Mouse (Mus musculus) midbrain, embryonic 16.5 days (tissue): ENCODE data around the gene Adgrg1. TPM values are rescaled to one million over a fixed set of nuclear protein-coding genes. Genes with fewer than 3 reads are reported as not detected.

Experiments
- ATAC-seq: fragments of 200-750 bp; cut with Nextera tagmentation; 2 replicates; pipeline ENCODE4 v1.8.0; 2017; ENCODE audit warnings: moderate TSS enrichment
- H3K27ac ChIP-seq: fragments of 300-500 bp; sonication (generic); 2 replicates; pipeline ENCODE4 v1.5.1; 2014; ENCODE audit warnings: mild to moderate bottlenecking, low read length, mixed read lengths
- H3K27me3 ChIP-seq: fragments of 300-500 bp; sonication (generic); 2 replicates; pipeline ENCODE4 v1.6.1; 2014; ENCODE audit warnings: low read depth, low read length, mixed read lengths; ENCODE audit not compliant: control insufficient read depth, insufficient read depth
- H3K36me3 ChIP-seq: fragments of 300-500 bp; sonication (generic); 2 replicates; pipeline ENCODE4 v1.6.1; 2014; ENCODE audit warnings: mild to moderate bottlenecking, low read length, moderate library complexity, mixed read lengths; ENCODE audit not compliant: control insufficient read depth, insufficient read depth
- H3K4me1 ChIP-seq: fragments of 300-500 bp; sonication (generic); 2 replicates; pipeline ENCODE4 v1.6.1; 2014; ENCODE audit warnings: mild to moderate bottlenecking, low read length, mixed read lengths; ENCODE audit not compliant: control insufficient read depth, insufficient read depth
- H3K4me2 ChIP-seq: fragments of 300-500 bp; sonication (generic); 2 replicates; pipeline ENCODE4 v1.6.1; 2014; ENCODE audit warnings: mild to moderate bottlenecking, low read length, mixed read lengths
- H3K4me3 ChIP-seq: fragments of 300-500 bp; sonication (generic); 2 replicates; pipeline ENCODE4 v1.5.1; 2014; ENCODE audit warnings: low read depth, mild to moderate bottlenecking, low read length, moderate library complexity, mixed read lengths
- H3K9ac ChIP-seq: fragments of 300-500 bp; sonication (generic); 2 replicates; pipeline ENCODE4 v1.6.1; 2014; ENCODE audit warnings: low read depth, low read length, mixed read lengths
- H3K9me3 ChIP-seq: fragments of 300-500 bp; sonication (generic); replicated peaks from 2 replicates; pipeline ENCODE4 v1.6.1; 2014; ENCODE audit warnings: mild to moderate bottlenecking, low read length, mixed read lengths; ENCODE audit not compliant: control insufficient read depth, poor library complexity, severe bottlenecking
- WGBS: fragments of 180-500 bp; shearing (Covaris S2); extraction: QIAGEN DNeasy Blood & Tissue Kit; methylation state at CpG from one replicate; pipeline ENCODE4 v1.1.7; 2014; 5-methylcytosine and 5-hydroxymethylcytosine counted together
- polyA plus RNA-seq: library from polyadenylated mRNA; unstranded; fragments of >200 nt; fragmentation: Nextera tagmentation; extraction: Ambion mirVana; gene quantifications from 2 replicates; pipeline ENCODE4 v1.2.1, GENCODE M21; 2015

The Adgrg1 gene
- polyA plus RNA-seq, 1 experiment from 2014 or later, result 153 TPM

- H3K9me3 ChIP-seq, result no peaks in the 10 kb centered on the region
- H3K27me3 ChIP-seq, result no peaks in the 10 kb centered on the region
- H3K27ac ChIP-seq, result no peak overlapping the region
- H3K36me3 ChIP-seq, result no peaks in the 10 kb centered on the region
- no peak overlapping the region for H3K9ac ChIP-seq
- no peak overlapping the region for H3K4me3 ChIP-seq
- 74% methylated on average over 5 of the region's 5 CpGs for WGBS
- H3K4me2 ChIP-seq, result no peak overlapping the region
- ATAC-seq, result 0 out of 2 replicates have a peak, but pooled peaks have one; percentile 15
- H3K4me1 ChIP-seq, result no peaks in the 10 kb centered on the region; the same call in 1 of the 2 replicates
These were observed 24.1 kb upstream of the Adgrg1 start for GRCm38 (mm10) chr8:94950458-94950857.

- whole genome bisulfite sequencing, result 76% methylated on average over 5 of the region's 5 CpGs
- Histone ChIP-seq H3K9ac (no peak overlapping the region), H3K4me3 (no peak overlapping the region), H3K4me1 (no peaks in the 10 kb centered on the region), H3K27ac (no peak overlapping the region), H3K4me2 (no peak overlapping the region), H3K9me3 (no peaks in the 10 kb centered on the region), H3K27me3 (no peaks in the 10 kb centered on the region), H3K36me3 (no peaks in the 10 kb centered on the region)
- no peak for ATAC-seq
These were observed 22.5 kb upstream of the Adgrg1 start for GRCm38 (mm10) chr8:94952086-94952485.

GRCm38 (mm10) chr8:94953624-94954367 is 20.8 kb upstream of the Adgrg1 start:
- no peak overlapping the region for H3K4me2 ChIP-seq
- H3K4me1 ChIP-seq, result no peaks in the 10 kb centered on the region
- 76% methylated on average over 7 of the region's 7 CpGs for whole genome bisulfite sequencing
- no peaks in the 10 kb centered on the region for H3K36me3 ChIP-seq
- H3K4me3 ChIP-seq, result no peak overlapping the region
- ATAC-seq, result no peak
- H3K27me3 ChIP-seq, result no peaks in the 10 kb centered on the region
- no peak overlapping the region for H3K9ac ChIP-seq
- no peaks in the 10 kb centered on the region for H3K9me3 ChIP-seq
- no peak overlapping the region for H3K27ac ChIP-seq

- H3K27me3 ChIP-seq, result no peaks in the 10 kb centered on the region
- H3K9me3 ChIP-seq, result no peaks in the 10 kb centered on the region
- ATAC-seq, result no peak
- H3K27ac ChIP-seq, result no peak overlapping the region
- H3K9ac ChIP-seq, result no peak overlapping the region
- 70% methylated on average over 7 of the region's 7 CpGs for WGBS
- no peak overlapping the region for H3K4me3 ChIP-seq
- no peak overlapping the region for H3K4me2 ChIP-seq
- no peaks in the 10 kb centered on the region for H3K4me1 ChIP-seq
- H3K36me3 ChIP-seq, result no peaks in the 10 kb centered on the region
These were observed 20.2 kb upstream of the Adgrg1 start for GRCm38 (mm10) chr8:94954368-94954737.

GRCm38 (mm10) chr8:94954921-94955758 is 19.4 kb upstream of the Adgrg1 start:
- Histone ChIP-seq H3K4me2 (no peak overlapping the region), H3K4me1 (no peaks in the 10 kb centered on the region), H3K9me3 (no peaks in the 10 kb centered on the region), H3K27me3 (no peaks in the 10 kb centered on the region), H3K4me3 (no peak overlapping the region), H3K36me3 (no peaks in the 10 kb centered on the region), H3K9ac (no peak overlapping the region), H3K27ac (no peak overlapping the region)
- WGBS, result 41% methylated on average over 9 of the region's 9 CpGs
- ATAC-seq, result no peak

- Histone ChIP-seq H3K27ac (no peak overlapping the region), H3K4me1 (no peaks in the 10 kb centered on the region), H3K9ac (no peak overlapping the region), H3K4me2 (no peak overlapping the region), H3K4me3 (no peak overlapping the region), H3K36me3 (no peaks in the 10 kb centered on the region), H3K9me3 (no peaks in the 10 kb centered on the region), H3K27me3 (no peaks in the 10 kb centered on the region)
- ATAC-seq, result no peak
- WGBS, result 95% methylated on average over 1 of the region's 1 CpGs
These were observed 18.4 kb upstream of the Adgrg1 start for GRCm38 (mm10) chr8:94956078-94956574.

GRCm38 (mm10) chr8:94962201-94962600 is 12.3 kb upstream of the Adgrg1 start:
- no peak overlapping the region for H3K4me2 ChIP-seq
- no peaks in the 10 kb centered on the region for H3K27me3 ChIP-seq
- no peak overlapping the region for H3K27ac ChIP-seq
- WGBS, result 81% methylated on average over 1 of the region's 1 CpGs
- no peaks in the 10 kb centered on the region for H3K9me3 ChIP-seq
- no peaks in the 10 kb centered on the region for H3K36me3 ChIP-seq
- no peak overlapping the region for H3K9ac ChIP-seq
- H3K4me3 ChIP-seq, result no peak overlapping the region
- no peak for ATAC-seq
- no peaks in the 10 kb centered on the region for H3K4me1 ChIP-seq

GRCm38 (mm10) chr8:94964828-94965227 is 9.7 kb upstream of the Adgrg1 start:
- 71% methylated on average over 10 of the region's 10 CpGs for WGBS
- Histone ChIP-seq H3K27ac (no peak overlapping the region), H3K27me3 (no peaks in the 10 kb centered on the region), H3K9me3 (no peaks in the 10 kb centered on the region), H3K4me3 (no peak overlapping the region), H3K4me1 (no peaks in the 10 kb centered on the region), H3K36me3 (no peaks in the 10 kb centered on the region), H3K4me2 (no peak overlapping the region), H3K9ac (no peak overlapping the region)
- ATAC-seq, result no peak

- H3K9ac ChIP-seq, result no peak overlapping the region
- no peaks in the 10 kb centered on the region for H3K27me3 ChIP-seq
- no peak overlapping the region for H3K4me3 ChIP-seq
- no peaks in the 10 kb centered on the region for H3K4me1 ChIP-seq
- H3K9me3 ChIP-seq, result no peaks in the 10 kb centered on the region
- no peak for ATAC-seq
- H3K27ac ChIP-seq, result no peak overlapping the region
- H3K4me2 ChIP-seq, result no peak overlapping the region
- WGBS, result 20% methylated on average over 7 of the region's 7 CpGs
- H3K36me3 ChIP-seq, result no peaks in the 10 kb centered on the region
These were observed 8.0 kb upstream of the Adgrg1 start for GRCm38 (mm10) chr8:94966578-94966977.
